ENCODE assay signal across 8 mouse cellular contexts in the genomic region with DNA sequence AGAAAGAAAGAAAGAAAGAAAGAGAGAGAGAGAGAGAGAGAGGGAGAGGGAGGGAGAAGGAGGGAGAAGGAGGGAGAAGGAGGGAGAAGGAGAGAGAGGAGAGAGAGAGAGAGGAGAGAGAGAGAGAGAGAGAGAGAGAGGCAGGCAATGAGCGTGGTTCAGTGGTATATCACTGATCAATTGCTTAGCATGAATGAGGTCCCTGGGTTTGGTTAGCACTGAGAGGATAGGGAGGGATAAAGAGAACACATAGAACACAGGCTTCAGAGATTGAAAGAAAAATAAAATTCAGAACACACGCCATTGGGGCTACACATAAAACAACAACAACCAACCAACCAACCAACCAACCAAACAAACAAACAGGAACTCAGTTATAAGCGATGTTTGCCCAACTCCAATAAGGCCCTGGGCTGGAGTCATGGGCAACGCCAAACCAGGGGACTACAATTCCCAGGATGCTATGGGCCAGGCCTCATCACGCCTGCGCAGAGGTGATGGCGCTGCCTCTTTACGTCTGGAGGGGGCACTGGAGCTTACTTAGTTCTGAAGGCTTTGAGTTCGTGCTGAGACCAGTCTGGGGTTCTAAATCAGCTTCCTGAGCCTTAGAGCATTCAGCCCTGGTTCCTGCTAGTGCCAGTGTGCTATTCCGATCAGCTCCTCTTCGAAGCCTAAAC. TPM values are rescaled to one million over a fixed set of nuclear protein-coding genes. Genes with fewer than 3 reads are reported as not detected.
DNase-seq lines count a peak whose midpoint lies in the region; ATAC-seq and TF ChIP-seq lines count a peak whose summit lies in the region.

No protein-coding gene starts in this region.

- H3K9me3 ChIP-seq in embryonic facial prominence, embryonic 14.5 days (ENCODE audit: control insufficient read depth, low read length): no peaks in the 10 kb centered on the region
- no peaks in the 10 kb centered on the region for H3K9me3 ChIP-seq in limb, embryonic 13.5 days
- H3K9me3 ChIP-seq in midbrain, embryonic 15.5 days: no peaks in the 10 kb centered on the region

- peak; percentile 97 for ATAC-seq in embryonic facial prominence, embryonic 14.5 days (ENCODE audit: low read depth)
- peak; percentile 93 for ATAC-seq in limb, embryonic 13.5 days (ENCODE audit: low FRiP score, low read depth)
- ATAC-seq in midbrain, embryonic 15.5 days (replicated peaks): peak; percentile 96

- H3K4me1 ChIP-seq in embryonic facial prominence, embryonic 14.5 days (ENCODE audit: control insufficient read depth, insufficient read depth, low read length): no peaks in the 10 kb centered on the region
- H3K4me1 ChIP-seq in limb, embryonic 13.5 days: 0 out of 2 replicates have a peak, but pooled peaks cover 4% of the 10 kb centered on the region
- H3K4me1 ChIP-seq in midbrain, embryonic 15.5 days: peaks cover 6% of the 10 kb centered on the region
- peaks cover 49% of the 10 kb centered on the region; the same call in 1 of the 2 replicates for H3K4me1 ChIP-seq in spleen, adult 2 months (ENCODE audit: control insufficient read depth, insufficient read depth, insufficient read length)

- peak overlapping the region; percentile 39; the same call in 1 of the 2 replicates for H3K27ac ChIP-seq in embryonic facial prominence, embryonic 14.5 days (replicated peaks; ENCODE audit: low read depth, low read length)
- H3K27ac ChIP-seq in limb, embryonic 13.5 days: no peak overlapping the region
- H3K27ac ChIP-seq in midbrain, embryonic 15.5 days: no peak overlapping the region
- H3K27ac ChIP-seq in spleen, adult 2 months (ENCODE audit: insufficient read depth, low read length): peak overlapping the region; percentile 96

- DNase-seq in urinary bladder, adult 18-20 months (ENCODE audit: low spot score in 2 of 2): peak; percentile 66 to 82
- no peak for DNase-seq in urinary bladder, postnatal 10 days (ENCODE audit: low spot score)
- peak; percentile 96 for DNase-seq in embryonic facial prominence, embryonic 14.5 days (ENCODE audit: low spot score)
- DNase-seq in heart, adult 8-10 months (ENCODE audit: low spot score): peak; percentile 92
- peak; percentile 88 to 89 for DNase-seq in kidney, adult 8-10 months
- peak; percentile 90 to 93 for DNase-seq in spleen, adult 2 months (ENCODE audit: low read depth in 1 of 2, low spot score in 2 of 2)

- H3K9ac ChIP-seq in embryonic facial prominence, embryonic 14.5 days (ENCODE audit: low read depth, low read length): peak overlapping the region; percentile 54
- peak overlapping the region; percentile 39; the same call in 1 of the 2 replicates for H3K9ac ChIP-seq in limb, embryonic 13.5 days
- H3K9ac ChIP-seq in midbrain, embryonic 15.5 days: peak overlapping the region; percentile 29; the same call in 1 of the 2 replicates

- TF ChIP-seq CTCF in spleen, adult 2 months (IDR thresholded peaks at IDR 0.05; ENCODE audit: extremely low read depth, insufficient read depth, insufficient read length, insufficient replicate concordance): peak; percentile 43; the same call in 1 of the 2 replicates

- 15% methylated on average over 11 of the region's 11 CpGs for WGBS in embryonic facial prominence, embryonic 14.5 days
- WGBS in limb, embryonic 13.5 days: 18% methylated on average over 11 of the region's 11 CpGs
- WGBS in midbrain, embryonic 15.5 days: 15% methylated on average over 11 of the region's 11 CpGs
- 17% methylated on average over 11 of the region's 11 CpGs for WGBS in spleen, adult 2 months

- H3K36me3 ChIP-seq in embryonic facial prominence, embryonic 14.5 days (ENCODE audit: control insufficient read depth, insufficient read depth, low read length): no peaks in the 10 kb centered on the region
- no peaks in the 10 kb centered on the region for H3K36me3 ChIP-seq in limb, embryonic 13.5 days
- H3K36me3 ChIP-seq in midbrain, embryonic 15.5 days (replicated peaks): no peaks in the 10 kb centered on the region
- H3K36me3 ChIP-seq in spleen, adult 2 months (ENCODE audit: control insufficient read depth, insufficient read depth, low read length): no peaks in the 10 kb centered on the region

- no peaks in the 10 kb centered on the region for H3K27me3 ChIP-seq in embryonic facial prominence, embryonic 14.5 days (replicated peaks; ENCODE audit: control insufficient read depth, insufficient read depth, low read length)
- no peaks in the 10 kb centered on the region for H3K27me3 ChIP-seq in limb, embryonic 13.5 days
- no peaks in the 10 kb centered on the region for H3K27me3 ChIP-seq in midbrain, embryonic 15.5 days (replicated peaks)
- no peaks in the 10 kb centered on the region for H3K27me3 ChIP-seq in spleen, adult 2 months (ENCODE audit: control insufficient read depth, insufficient read depth, low read length)

- peak; percentile 31; the same call in 1 of the 2 replicates for TF ChIP-seq POLR2A in spleen, adult 2 months (IDR thresholded peaks at IDR 0.05; ENCODE audit: low read depth, low read length)

- peak overlapping the region; percentile 31 for H3K4me3 ChIP-seq in embryonic facial prominence, embryonic 14.5 days (ENCODE audit: low read depth, low read length)
- peak overlapping the region; percentile 37 for H3K4me3 ChIP-seq in limb, embryonic 13.5 days
- H3K4me3 ChIP-seq in midbrain, embryonic 15.5 days: peak overlapping the region; percentile 38
- peak overlapping the region; percentile 32 for H3K4me3 ChIP-seq in spleen, adult 2 months (ENCODE audit: extremely low read depth, insufficient read depth, insufficient read length)

- H3K4me2 ChIP-seq in embryonic facial prominence, embryonic 14.5 days (ENCODE audit: low read depth, low read length): peak overlapping the region; percentile 55
- H3K4me2 ChIP-seq in limb, embryonic 13.5 days (replicated peaks): peak overlapping the region; percentile 58
- peak overlapping the region; percentile 53 for H3K4me2 ChIP-seq in midbrain, embryonic 15.5 days

RNA-seq across cellular contexts. Expression of a gene that starts 5.5 kb away (rescaled TPM):
- polyA plus RNA-seq in embryonic facial prominence, embryonic 14.5 days (2014; fragmentation: Nextera tagmentation; extraction: Ambion mirVana): not detected in 2 replicates
- not detected for total RNA-seq in heart, adult 8-10 months (2022)
- polyA plus RNA-seq in limb, embryonic 13.5 days (2015; fragmentation: Nextera tagmentation; extraction: Ambion mirVana): not detected in 2 replicates
- polyA plus RNA-seq in midbrain, embryonic 15.5 days (2015; fragmentation: Nextera tagmentation; extraction: Ambion mirVana): not detected in 2 replicates
- 15.3 and 17.1 TPM in 2 replicates for polyA plus RNA-seq in spleen, adult 2 months (2012; rRNA removed)

RNA-seq across cellular contexts. Expression of a gene that starts 14.7 kb away (rescaled TPM):
- 64.5 and 68.2 TPM in 2 replicates for polyA plus RNA-seq in embryonic facial prominence, embryonic 14.5 days (2014; fragmentation: Nextera tagmentation; extraction: Ambion mirVana)
- 10 to 100 TPM; 28.7 to 39.4 (median 32.4) TPM for total RNA-seq in heart, adult 8-10 months (2022)
- polyA plus RNA-seq in limb, embryonic 13.5 days (2015; fragmentation: Nextera tagmentation; extraction: Ambion mirVana): 71.6 and 74.3 TPM in 2 replicates
- polyA plus RNA-seq in midbrain, embryonic 15.5 days (2015; fragmentation: Nextera tagmentation; extraction: Ambion mirVana): 81.4 and 82.8 TPM in 2 replicates
- polyA plus RNA-seq in spleen, adult 2 months (2012; rRNA removed): 85.4 and 191 TPM in 2 replicates

RNA-seq across cellular contexts. Expression of a gene that starts 21.5 kb away (rescaled TPM):
- 22.3 and 29.5 TPM in 2 replicates for polyA plus RNA-seq in embryonic facial prominence, embryonic 14.5 days (2014; fragmentation: Nextera tagmentation; extraction: Ambion mirVana)
- not detected for total RNA-seq in heart, adult 8-10 months (2022)
- polyA plus RNA-seq in limb, embryonic 13.5 days (2015; fragmentation: Nextera tagmentation; extraction: Ambion mirVana): 43.8 and 47.3 TPM in 2 replicates
- 6.2 and 7.0 TPM in 2 replicates for polyA plus RNA-seq in midbrain, embryonic 15.5 days (2015; fragmentation: Nextera tagmentation; extraction: Ambion mirVana)
- polyA plus RNA-seq in spleen, adult 2 months (2012; rRNA removed): 12.7 and 16.8 TPM in 2 replicates

RNA-seq across cellular contexts. Expression of a gene that starts 23.6 kb away (rescaled TPM):
- 2.9 and 3.9 TPM in 2 replicates for polyA plus RNA-seq in embryonic facial prominence, embryonic 14.5 days (2014; fragmentation: Nextera tagmentation; extraction: Ambion mirVana)
- total RNA-seq in heart, adult 8-10 months (2022): 1 to 10 TPM in 1 of 4 experiments, under 1 TPM in 3; 0.24 to 1.1 (median 0.69) TPM
- 3.0 and 4.2 TPM in 2 replicates for polyA plus RNA-seq in limb, embryonic 13.5 days (2015; fragmentation: Nextera tagmentation; extraction: Ambion mirVana)
- polyA plus RNA-seq in midbrain, embryonic 15.5 days (2015; fragmentation: Nextera tagmentation; extraction: Ambion mirVana): 6.0 and 6.6 TPM in 2 replicates
- 109 and 140 TPM in 2 replicates for polyA plus RNA-seq in spleen, adult 2 months (2012; rRNA removed)

RNA-seq across cellular contexts. Expression of a gene that starts 28.8 kb away (rescaled TPM):
- 0.43 and 1.1 TPM in 2 replicates for polyA plus RNA-seq in embryonic facial prominence, embryonic 14.5 days (2014; fragmentation: Nextera tagmentation; extraction: Ambion mirVana)
- total RNA-seq in heart, adult 8-10 months (2022): 1 to 10 TPM in 1 of 4 experiments, under 1 TPM in 3; 0.25 to 1.0 (median 0.52) TPM
- polyA plus RNA-seq in limb, embryonic 13.5 days (2015; fragmentation: Nextera tagmentation; extraction: Ambion mirVana): 2.3 and 3.3 TPM in 2 replicates
- polyA plus RNA-seq in midbrain, embryonic 15.5 days (2015; fragmentation: Nextera tagmentation; extraction: Ambion mirVana): 0.32 and 0.49 TPM in 2 replicates
- 2.0 TPM in 2 replicates for polyA plus RNA-seq in spleen, adult 2 months (2012; rRNA removed)

Comparison
In these comparisons a context has a peak if more than half of its experiments do, and no peak if none do; other contexts are left out.
1. H3K27ac ChIP-seq: peak in embryonic facial prominence, embryonic 14.5 days (single experiment) and spleen, adult 2 months (single experiment); none in limb, embryonic 13.5 days (single experiment) and midbrain, embryonic 15.5 days (single experiment).
2. RNA of a gene that starts 5.5 kb away (polyA plus RNA-seq): 15.3 to 17.1 TPM in spleen, adult 2 months; not detected in embryonic facial prominence, embryonic 14.5 days, not detected in limb, embryonic 13.5 days and not detected in midbrain, embryonic 15.5 days; every median in the first group is over 10 times any median in the second.
3. Peak in every context shown above with its lines, with median percentiles within 50 percentile points of each other: ATAC-seq, H3K4me2 ChIP-seq, H3K4me3 ChIP-seq and H3K9ac ChIP-seq.